Mouse (Mus musculus) stomach, embryonic 16.5 days (tissue): ENCODE data around the gene Evpl. TPM values are rescaled to one million over a fixed set of nuclear protein-coding genes. Genes with fewer than 3 reads are reported as not detected.

Source experiments
- ATAC-seq: fragments of 200-750 bp; cut with Nextera tagmentation; 2 replicates; pipeline ENCODE4 v1.8.0; 2017; ENCODE audit warnings: moderate number of reproducible peaks, moderate TSS enrichment; ENCODE audit not compliant: insufficient read depth, low FRiP score
- H3K27ac ChIP-seq: fragments of 300-500 bp; sonication (generic); 2 replicates; pipeline ENCODE4 v1.5.1; 2014; ENCODE audit warnings: low read length
- H3K27me3 ChIP-seq: fragments of 300-500 bp; sonication (generic); 2 replicates; pipeline ENCODE4 v1.6.1; 2014; ENCODE audit warnings: low read length, control low read depth, mixed read lengths; ENCODE audit not compliant: control insufficient read depth, insufficient read depth
- H3K36me3 ChIP-seq: fragments of 300-500 bp; sonication (generic); 2 replicates; pipeline ENCODE4 v1.6.1; 2014; ENCODE audit warnings: low read length; ENCODE audit not compliant: control insufficient read depth, insufficient read depth
- H3K4me1 ChIP-seq: fragments of 300-500 bp; sonication (generic); 2 replicates; pipeline ENCODE4 v1.6.1; 2014; ENCODE audit warnings: low read length, control low read depth, mixed read lengths; ENCODE audit not compliant: control insufficient read depth, insufficient read depth
- H3K4me2 ChIP-seq: fragments of 300-500 bp; sonication (generic); 2 replicates; pipeline ENCODE4 v1.6.1; 2014; ENCODE audit warnings: low read depth, low read length, mixed read lengths
- H3K4me3 ChIP-seq: fragments of 300-500 bp; sonication (generic); replicated peaks from 2 replicates; pipeline ENCODE4 v1.5.1; 2014; ENCODE audit warnings: mild to moderate bottlenecking, low read length
- H3K9ac ChIP-seq: fragments of 300-500 bp; sonication (generic); 2 replicates; pipeline ENCODE4 v1.6.1; 2014; ENCODE audit warnings: low read length
- H3K9me3 ChIP-seq: fragments of 300-500 bp; sonication (generic); replicated peaks from 2 replicates; pipeline ENCODE4 v1.6.1; 2016; ENCODE audit warnings: low read length, control low read depth; ENCODE audit not compliant: control insufficient read depth
- WGBS: fragments of 180-500 bp; shearing (Covaris S2); extraction: QIAGEN DNeasy Blood & Tissue Kit; methylation state at CpG from one replicate; pipeline ENCODE4 v1.1.7; 2014; 5-methylcytosine and 5-hydroxymethylcytosine counted together
- polyA plus RNA-seq: library from polyadenylated mRNA; unstranded; fragments of >200 nt; fragmentation: Nextera tagmentation; extraction: Ambion mirVana; gene quantifications from 2 replicates; pipeline ENCODE4 v1.2.1, GENCODE M21; 2015

Gene Evpl
- polyA plus RNA-seq, 1 experiment from 2014 or later = 19.2 TPM

GRCm38 (mm10) chr11:116197584-116197906 lies 40.3 kb downstream of the Evpl start:
- 82% methylated on average over 6 of the region's 6 CpGs for WGBS
- ATAC-seq = no peak
- H3K36me3 ChIP-seq = no peaks in the 10 kb centered on the region
- H3K9ac ChIP-seq = peak overlapping the region; percentile 31; the same call in 1 of the 2 replicates
- 0 out of 2 replicates have a peak, but pooled peaks cover 10% of the 10 kb centered on the region for H3K4me1 ChIP-seq
- H3K27ac ChIP-seq = no peak overlapping the region
- H3K4me3 ChIP-seq = peak overlapping the region; percentile 89
- peak overlapping the region; percentile 66 for H3K4me2 ChIP-seq
- no peaks in the 10 kb centered on the region for H3K9me3 ChIP-seq
- no peaks in the 10 kb centered on the region for H3K27me3 ChIP-seq

DNA sequence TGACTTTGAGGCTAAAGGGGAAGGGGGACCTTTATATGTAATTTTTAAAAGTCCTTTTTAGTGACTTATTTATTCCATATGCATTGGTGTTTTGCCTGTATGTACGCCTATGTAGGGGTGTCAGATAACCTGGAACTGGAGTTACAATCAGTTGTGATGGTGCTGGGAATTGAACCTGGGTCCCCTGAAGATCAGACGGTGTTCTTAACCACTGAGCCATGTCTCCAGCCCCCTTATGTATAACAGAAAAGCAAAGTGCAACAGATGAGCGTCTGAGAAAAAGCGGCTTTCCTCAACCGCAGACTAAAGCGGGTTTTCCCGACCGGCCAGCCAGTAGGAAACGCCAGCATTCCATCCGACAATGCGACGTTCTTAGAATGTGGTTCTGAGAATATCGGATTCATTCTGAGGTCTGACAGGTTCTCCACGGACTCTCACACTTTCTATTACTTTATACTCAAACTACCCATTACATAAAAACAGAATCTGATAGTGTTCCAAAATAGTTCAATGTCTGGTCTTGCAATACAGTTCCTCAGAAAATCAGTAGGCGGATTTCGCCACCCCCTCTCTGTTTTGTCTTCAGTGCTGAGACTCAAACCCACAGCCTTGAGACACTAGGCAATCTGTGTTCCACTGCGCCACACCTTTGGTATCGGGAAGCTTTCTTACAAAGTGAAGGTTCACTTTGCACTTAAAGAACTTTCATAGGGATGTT lies 40.9 kb downstream of the Evpl start:
- Histone ChIP-seq H3K9ac (peak overlapping the region; percentile 31; the same call in 1 of the 2 replicates), H3K4me2 (peak overlapping the region; percentile 66; the same call in 1 of the 2 replicates), H3K27ac (no peak overlapping the region), H3K4me3 (no peak overlapping the region), H3K36me3 (no peaks in the 10 kb centered on the region), H3K9me3 (no peaks in the 10 kb centered on the region), H3K27me3 (no peaks in the 10 kb centered on the region), H3K4me1 (0 out of 2 replicates have a peak, but pooled peaks cover 10% of the 10 kb centered on the region)
- 93% methylated on average over 18 of the region's 18 CpGs for WGBS
- no peak for ATAC-seq

DNA sequence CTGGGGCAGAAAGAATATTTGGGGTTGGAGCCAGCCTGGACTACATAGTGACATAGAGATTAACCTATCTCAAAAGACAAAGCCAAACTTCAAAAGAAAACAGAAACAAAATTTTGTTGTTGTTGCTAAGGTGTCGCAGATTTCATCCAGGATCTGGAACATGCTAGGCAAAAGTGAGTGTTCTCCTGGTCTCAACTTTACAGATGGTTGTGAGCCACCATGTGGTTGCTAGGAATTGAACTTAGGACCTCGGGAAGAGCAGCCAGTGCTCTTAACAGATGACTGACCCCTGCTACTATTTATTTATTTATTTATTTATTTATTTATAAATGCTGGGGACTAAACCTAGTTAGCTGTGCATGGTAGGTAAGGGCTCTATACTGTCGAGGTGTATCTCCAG lies 41.5 kb downstream of the Evpl start:
- H3K27me3 ChIP-seq = no peaks in the 10 kb centered on the region
- H3K9ac ChIP-seq = no peak overlapping the region
- H3K4me1 ChIP-seq = 0 out of 2 replicates have a peak, but pooled peaks cover 10% of the 10 kb centered on the region
- 80% methylated on average over 3 of the region's 3 CpGs for WGBS
- no peak overlapping the region for H3K4me2 ChIP-seq
- H3K27ac ChIP-seq = no peak overlapping the region; the same call in 1 of the 2 replicates
- no peaks in the 10 kb centered on the region for H3K9me3 ChIP-seq
- no peak for ATAC-seq
- H3K4me3 ChIP-seq = no peak overlapping the region
- H3K36me3 ChIP-seq = no peaks in the 10 kb centered on the region

DNA sequence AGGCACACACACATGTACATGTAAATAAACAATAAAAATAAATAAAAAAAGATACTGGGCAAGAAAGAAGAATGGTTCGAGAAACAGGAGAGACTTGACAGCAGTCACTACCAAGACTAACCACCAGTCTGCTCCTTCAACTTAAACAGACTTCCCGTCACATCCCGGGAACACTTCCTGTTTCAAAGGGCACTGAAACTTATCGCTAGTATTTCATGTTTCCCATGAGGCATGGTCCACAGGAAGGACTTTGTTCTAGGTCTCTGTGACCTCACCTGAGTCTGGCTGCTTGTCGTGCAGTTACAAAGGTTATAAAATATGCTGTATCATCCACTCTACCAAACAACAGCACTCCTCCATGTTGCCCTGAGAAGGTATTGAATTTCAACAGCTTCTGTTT lies 42.6 kb downstream of the Evpl start:
- ATAC-seq = no peak

DNA sequence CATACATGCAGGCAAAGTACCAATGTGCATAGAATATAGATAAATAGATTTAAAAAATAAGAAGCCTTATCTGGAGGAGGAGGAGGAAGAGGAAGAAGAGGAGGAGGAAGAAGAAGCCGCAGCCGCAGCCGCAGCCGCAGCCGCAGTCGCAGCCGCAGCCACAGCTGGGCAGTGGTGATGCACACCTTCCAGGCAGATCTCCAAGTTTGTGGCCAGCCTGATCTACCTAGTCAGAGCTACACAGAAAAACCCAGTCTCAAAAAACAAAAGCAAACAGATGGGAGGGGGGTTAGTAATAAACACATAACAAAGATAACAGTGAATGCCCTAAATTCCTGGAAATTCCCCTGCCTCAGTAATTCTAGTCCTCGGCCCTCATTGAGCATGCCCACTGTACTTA lies 43.3 kb downstream of the Evpl start:
- no peak for ATAC-seq
- H3K4me3 ChIP-seq = no peak overlapping the region
- H3K27me3 ChIP-seq = no peaks in the 10 kb centered on the region
- no peaks in the 10 kb centered on the region for H3K36me3 ChIP-seq
- H3K27ac ChIP-seq = no peak overlapping the region
- no peaks in the 10 kb centered on the region for H3K9me3 ChIP-seq
- WGBS = 89% methylated on average over 8 of the region's 8 CpGs
- no peak overlapping the region for H3K4me2 ChIP-seq
- H3K4me1 ChIP-seq = 0 out of 2 replicates have a peak, but pooled peaks cover 10% of the 10 kb centered on the region
- no peak overlapping the region for H3K9ac ChIP-seq

More for the DNA sequence above, 42.6 kb downstream of the Evpl start:
- Histone ChIP-seq H3K36me3 (no peaks in the 10 kb centered on the region), H3K4me2 (no peak overlapping the region), H3K27me3 (no peaks in the 10 kb centered on the region), H3K27ac (no peak overlapping the region), H3K9me3 (no peaks in the 10 kb centered on the region), H3K4me3 (no peak overlapping the region), H3K9ac (no peak overlapping the region), H3K4me1 (0 out of 2 replicates have a peak, but pooled peaks cover 10% of the 10 kb centered on the region)
- WGBS = 64% methylated on average over 5 of the region's 5 CpGs

DNA sequence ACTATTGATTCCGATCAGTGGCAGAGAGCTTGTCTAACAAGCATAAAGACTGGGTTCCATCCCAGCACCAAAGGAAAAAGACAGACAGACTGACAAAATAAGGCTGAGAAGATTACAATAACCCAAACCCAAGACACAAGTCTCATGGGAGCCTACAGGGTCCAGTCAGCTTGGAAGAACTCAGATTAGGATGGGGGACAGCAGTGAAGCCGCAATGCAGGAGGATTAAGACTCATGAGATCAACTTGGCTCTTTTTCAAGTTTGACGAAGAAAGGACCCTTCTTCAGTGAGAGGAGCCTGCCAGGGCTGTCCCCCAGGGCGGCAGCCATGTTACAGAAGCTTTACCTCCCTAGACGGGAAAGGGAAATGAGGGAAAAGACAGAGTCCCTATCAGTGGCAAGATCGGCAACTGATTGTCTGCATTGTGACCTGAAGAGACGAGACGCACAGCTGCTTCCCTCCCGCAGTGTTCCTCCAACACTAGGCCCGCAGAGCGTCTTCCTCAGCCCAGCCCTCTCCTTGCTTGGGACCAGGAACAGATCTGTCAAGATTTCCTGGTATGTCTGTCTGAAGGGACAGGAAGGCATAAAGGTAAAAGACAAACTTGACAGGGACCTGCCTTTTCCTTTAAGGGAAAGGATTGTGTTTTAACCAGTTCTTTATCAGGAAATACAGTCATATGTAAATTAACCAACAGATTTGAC lies 50.5 kb downstream of the Evpl start:
- Histone ChIP-seq H3K4me1 (no peaks in the 10 kb centered on the region), H3K27ac (no peak overlapping the region), H3K4me2 (no peak overlapping the region), H3K4me3 (no peak overlapping the region), H3K27me3 (no peaks in the 10 kb centered on the region), H3K36me3 (no peaks in the 10 kb centered on the region; the same call in 1 of the 2 replicates), H3K9ac (peak overlapping the region; percentile 28; the same call in 1 of the 2 replicates), H3K9me3 (no peaks in the 10 kb centered on the region)
- ATAC-seq = no peak
- WGBS = 55% methylated on average over 11 of the region's 11 CpGs

DNA sequence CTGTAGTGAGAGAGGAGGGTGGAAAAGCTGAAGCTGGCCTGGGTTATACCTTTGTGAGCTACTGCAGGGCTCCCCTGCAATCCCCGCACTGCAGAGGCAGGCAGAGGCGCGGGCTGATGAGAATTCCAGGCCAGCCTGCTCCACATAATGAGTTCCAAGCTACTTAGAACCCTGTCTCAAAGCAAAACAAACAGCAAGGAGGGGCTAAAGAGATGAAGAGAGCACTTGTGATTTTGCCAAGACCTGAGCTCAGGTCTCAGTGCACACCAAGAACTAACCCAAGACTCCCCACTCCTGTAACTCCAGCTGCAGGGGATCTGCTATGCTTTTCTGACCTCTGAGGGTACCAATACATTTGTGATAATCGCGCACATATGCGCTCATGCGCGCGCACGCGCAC lies 51.5 kb downstream of the Evpl start:
- Histone ChIP-seq H3K27ac (no peak overlapping the region), H3K4me1 (no peaks in the 10 kb centered on the region), H3K4me2 (no peak overlapping the region), H3K9ac (no peak overlapping the region), H3K27me3 (no peaks in the 10 kb centered on the region), H3K4me3 (no peak overlapping the region), H3K9me3 (no peaks in the 10 kb centered on the region), H3K36me3 (no peaks in the 10 kb centered on the region; the same call in 1 of the 2 replicates)
- 92% methylated on average over 11 of the region's 11 CpGs for WGBS
- no peak for ATAC-seq

DNA sequence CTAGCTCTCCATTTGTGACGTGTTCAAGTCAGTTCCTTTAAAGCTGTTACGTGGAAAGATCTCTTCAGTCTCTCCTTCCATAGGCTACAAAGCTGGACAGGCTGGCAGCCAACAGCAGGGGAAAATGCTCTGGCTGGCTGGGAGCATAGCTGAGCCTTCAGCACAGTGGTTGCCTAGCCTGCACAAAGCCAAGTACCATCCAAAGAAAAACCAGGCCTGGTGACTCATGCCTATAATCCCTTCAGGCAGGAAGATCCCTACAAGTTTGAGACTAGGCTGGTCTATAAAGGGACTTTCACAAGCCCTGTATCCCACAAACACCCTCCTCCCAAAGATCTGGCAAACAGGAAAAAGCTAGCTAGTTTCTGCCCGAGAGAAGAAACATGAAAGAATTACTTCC lies 52.0 kb downstream of the Evpl start:
- Histone ChIP-seq H3K36me3 (no peaks in the 10 kb centered on the region; the same call in 1 of the 2 replicates), H3K4me2 (no peak overlapping the region), H3K27ac (0 out of 2 replicates have a peak overlapping the region, but pooled peaks have one; percentile 2), H3K4me1 (no peaks in the 10 kb centered on the region), H3K9ac (no peak overlapping the region), H3K9me3 (no peaks in the 10 kb centered on the region), H3K27me3 (no peaks in the 10 kb centered on the region), H3K4me3 (no peak overlapping the region)
- no peak for ATAC-seq
- WGBS = 92% methylated on average over 3 of the region's 3 CpGs

- H3K4me3 ChIP-seq = no peak overlapping the region
- ATAC-seq = no peak
- peaks cover 10% of the 10 kb centered on the region for H3K36me3 ChIP-seq
- no peak overlapping the region for H3K27ac ChIP-seq
- H3K4me1 ChIP-seq = no peaks in the 10 kb centered on the region
- no peaks in the 10 kb centered on the region for H3K27me3 ChIP-seq
- H3K9ac ChIP-seq = no peak overlapping the region
- H3K4me2 ChIP-seq = no peak overlapping the region
- no peaks in the 10 kb centered on the region for H3K9me3 ChIP-seq
- 81% methylated on average over 20 of the region's 20 CpGs for WGBS
These were observed 59.3 kb downstream of the Evpl start for GRCm38 (mm10) chr11:116178411-116179121.
